Mouse (Mus musculus): ENCODE data around the gene Dmbx1.

DNA sequence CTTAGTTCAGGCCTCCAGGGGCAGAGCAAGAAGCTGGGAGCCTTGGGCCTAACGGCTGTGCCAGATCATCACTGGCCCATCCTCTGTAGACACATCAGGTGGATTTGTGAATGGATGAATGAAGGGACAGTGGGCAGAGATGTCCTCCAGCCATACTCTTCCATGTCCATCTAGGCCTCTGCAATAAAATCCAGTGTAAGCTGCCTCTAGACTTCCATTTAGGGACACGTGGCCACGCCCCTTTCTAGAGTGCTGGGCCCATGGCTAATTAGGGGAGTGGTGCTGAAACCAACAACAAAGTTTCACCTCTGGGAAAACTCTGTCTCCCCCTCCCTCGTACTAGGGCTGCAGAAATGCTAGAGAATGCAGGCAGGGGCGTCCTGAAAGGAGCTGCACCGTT lies 49.7 kb downstream of the Dmbx1 start:
- TF ChIP-seq POLR2A (IDR thresholded peaks at IDR 0.05; ENCODE audit: borderline replicate concordance, extremely low read depth, insufficient read depth, insufficient read length, poor library complexity, severe bottlenecking), result no peak
- TF ChIP-seq CTCF (IDR thresholded peaks at IDR 0.05; ENCODE audit: borderline replicate concordance, extremely low read depth, insufficient read depth, insufficient read length), result no peak
